Mouse (Mus musculus) embryonic facial prominence, embryonic 11.5 days (tissue): Measurements from ENCODE around the gene Gpr158. TPM values are rescaled to one million over a fixed set of nuclear protein-coding genes. Genes with fewer than 3 reads are reported as not detected.

Source experiments
- polyA plus RNA-seq: library from polyadenylated mRNA; unstranded; fragments of >200 nt; fragmentation: Nextera tagmentation; extraction: Ambion mirVana; gene quantifications from 2 replicates; pipeline ENCODE4 v1.2.1, GENCODE M21; 2014

Gene Gpr158
- polyA plus RNA-seq, 1 experiment from 2014 or later = 0.21 TPM

Other genes with a start within 250 kb of the Gpr158 start
- gene Enkur, start 162.2 kb upstream of the Gpr158 start, polyA plus RNA-seq = 0.63 TPM in 2 replicates
- gene Thnsl1, start 161.8 kb upstream of the Gpr158 start, polyA plus RNA-seq = 11.3 and 11.5 TPM in 2 replicates